Mouse (Mus musculus): ENCODE measurements around the gene Mrps17.
"Not testable (repeated sequence)": the region's sequence is repeated elsewhere in the genome, so short reads cannot be mapped to it uniquely, and the experiment has no call there.

- TF ChIP-seq CTCF (IDR thresholded peaks at IDR 0.05; ENCODE audit: borderline replicate concordance, insufficient read depth, low read depth, low read length); POLR2A (IDR thresholded peaks at IDR 0.05; ENCODE audit: borderline replicate concordance, insufficient read depth, low read length): not testable (repeated sequence)
These were observed 30.2 kb upstream of the Mrps17 start for GRCm38 (mm10) chr5:129685141-129685540.

Measured in cerebellum, adult 2 months (tissue).